Comparison of ENCODE assay signal across 11 mouse cellular contexts in genomic region chr8:111832983-111833382, GRCm38 (mm10).
"Had no signal": no experiment of that assay in that cellular context is flagged by ENCODE, and none has a peak within 500 bp of the region (broad histone marks: within the 10 kb centered on the region; RNA-seq: fewer than 3 reads in every experiment).

No protein-coding gene starts in this region.

- H3K4me3 ChIP-seq: left cerebral cortex, adult 2 months; limb, embryonic 10.5 days; liver, embryonic 12.5 days; lung, embryonic 15.5 days; megakaryocyte, embryonic 14.5 days; midbrain, embryonic 12.5 days had no signal

- H3K4me2 ChIP-seq: liver, embryonic 12.5 days; lung, embryonic 15.5 days; midbrain, embryonic 12.5 days had no signal

- H3K4me1 ChIP-seq: liver, embryonic 12.5 days; midbrain, embryonic 12.5 days had no signal

- ATAC-seq: liver, embryonic 12.5 days had no signal

- H3K27ac ChIP-seq: left cerebral cortex, adult 2 months; liver, embryonic 12.5 days; lung, embryonic 15.5 days; macrophage; midbrain, embryonic 12.5 days; stomach, postnatal 0 days had no signal

- H3K27me3 ChIP-seq: liver, embryonic 12.5 days; lung, embryonic 15.5 days; megakaryocyte, embryonic 14.5 days; midbrain, embryonic 12.5 days had no signal

- H3K9me3 ChIP-seq: limb, embryonic 10.5 days; liver, embryonic 12.5 days; lung, embryonic 15.5 days; megakaryocyte, embryonic 14.5 days; midbrain, embryonic 12.5 days had no signal

- H3K9ac ChIP-seq: lung, embryonic 15.5 days; midbrain, embryonic 12.5 days had no signal

- DNase-seq: kidney, postnatal 25 days; lung, postnatal 14 days; thymus, postnatal 4 days had no signal
